Mouse (Mus musculus): ENCODE results near the gene 1810046K07Rik. TPM values are rescaled to one million over a fixed set of nuclear protein-coding genes. Genes with fewer than 3 reads are reported as not detected.

The 1810046K07Rik gene
- polyA plus RNA-seq, 1 experiment from 2014 or later: not detected

GRCm38 (mm10) chr9:51292674-51293073 is 36.0 kb downstream of the 1810046K07Rik start:
- Histone ChIP-seq H3K27me3 (ENCODE audit: control insufficient read depth, insufficient read depth, low read length) (no peaks in the 10 kb centered on the region), H3K36me3 (replicated peaks; ENCODE audit: control insufficient read depth, insufficient read depth, low read depth, low read length) (no peaks in the 10 kb centered on the region), H3K9me3 (replicated peaks; ENCODE audit: control insufficient read depth, low read length) (no peaks in the 10 kb centered on the region), H3K4me2 (ENCODE audit: low read depth, low read length) (no peak overlapping the region), H3K4me1 (ENCODE audit: control insufficient read depth, insufficient read depth, low read length) (no peaks in the 10 kb centered on the region; the same call in 1 of the 2 replicates), H3K27ac (replicated peaks; ENCODE audit: low read depth, low read length) (no peak overlapping the region), H3K9ac (replicated peaks; ENCODE audit: low read length) (no peak overlapping the region), H3K4me3 (ENCODE audit: low read depth, low read length) (no peak overlapping the region)
- ATAC-seq (replicated peaks; ENCODE audit: insufficient number of reproducible peaks, low FRiP score, low TSS enrichment, low read depth): no peak
- WGBS: 40% methylated on average over 4 of the region's 4 CpGs
- DNase-seq (ENCODE audit: low spot score): peak; percentile 90

GRCm38 (mm10) chr9:51290980-51291379 is 37.7 kb downstream of the 1810046K07Rik start:
- no peaks in the 10 kb centered on the region for H3K36me3 ChIP-seq (replicated peaks; ENCODE audit: control insufficient read depth, insufficient read depth, low read depth, low read length)
- WGBS: 72% methylated on average over 4 of the region's 4 CpGs
- no peak overlapping the region for H3K9ac ChIP-seq (replicated peaks; ENCODE audit: low read length)
- H3K4me2 ChIP-seq (ENCODE audit: low read depth, low read length): no peak overlapping the region
- DNase-seq (ENCODE audit: low spot score) (no peak), ATAC-seq (replicated peaks; ENCODE audit: insufficient number of reproducible peaks, low FRiP score, low TSS enrichment, low read depth) (no peak)
- no peaks in the 10 kb centered on the region; the same call in 1 of the 2 replicates for H3K4me1 ChIP-seq (ENCODE audit: control insufficient read depth, insufficient read depth, low read length)
- no peak overlapping the region for H3K27ac ChIP-seq (replicated peaks; ENCODE audit: low read depth, low read length)
- no peak overlapping the region for H3K4me3 ChIP-seq (ENCODE audit: low read depth, low read length)
- H3K9me3 ChIP-seq (replicated peaks; ENCODE audit: control insufficient read depth, low read length): no peaks in the 10 kb centered on the region
- H3K27me3 ChIP-seq (ENCODE audit: control insufficient read depth, insufficient read depth, low read length): no peaks in the 10 kb centered on the region

GRCm38 (mm10) chr9:51286079-51286478 is 42.6 kb downstream of the 1810046K07Rik start:
- H3K36me3 ChIP-seq (replicated peaks; ENCODE audit: control insufficient read depth, insufficient read depth, low read depth, low read length): no peaks in the 10 kb centered on the region
- no peak overlapping the region for H3K4me3 ChIP-seq (ENCODE audit: low read depth, low read length)
- H3K9ac ChIP-seq (replicated peaks; ENCODE audit: low read length): no peak overlapping the region
- WGBS: 63% methylated on average over 2 of the region's 2 CpGs
- H3K4me1 ChIP-seq (ENCODE audit: control insufficient read depth, insufficient read depth, low read length): no peaks in the 10 kb centered on the region
- no peak overlapping the region for H3K4me2 ChIP-seq (ENCODE audit: low read depth, low read length)
- no peaks in the 10 kb centered on the region for H3K9me3 ChIP-seq (replicated peaks; ENCODE audit: control insufficient read depth, low read length)
- H3K27ac ChIP-seq (replicated peaks; ENCODE audit: low read depth, low read length): no peak overlapping the region
- H3K27me3 ChIP-seq (ENCODE audit: control insufficient read depth, insufficient read depth, low read length): no peaks in the 10 kb centered on the region
- no peak for DNase-seq (ENCODE audit: low spot score)
- no peak for ATAC-seq (replicated peaks; ENCODE audit: insufficient number of reproducible peaks, low FRiP score, low TSS enrichment, low read depth)

- DNase-seq (ENCODE audit: low spot score): peak; percentile 89
- Histone ChIP-seq H3K36me3 (replicated peaks; ENCODE audit: control insufficient read depth, insufficient read depth, low read depth, low read length) (no peaks in the 10 kb centered on the region), H3K27me3 (ENCODE audit: control insufficient read depth, insufficient read depth, low read length) (no peaks in the 10 kb centered on the region), H3K27ac (replicated peaks; ENCODE audit: low read depth, low read length) (no peak within 1 kb of the TSS; the same call in 1 of the 2 replicates), H3K4me1 (ENCODE audit: control insufficient read depth, insufficient read depth, low read length) (no peaks in the 10 kb centered on the region; the same call in 1 of the 2 replicates), H3K4me2 (ENCODE audit: low read depth, low read length) (peak within 1 kb of the TSS; percentile 91), H3K4me3 (ENCODE audit: low read depth, low read length) (peak within 1 kb of the TSS; percentile 54), H3K9me3 (replicated peaks; ENCODE audit: control insufficient read depth, low read length) (no peaks in the 10 kb centered on the region), H3K9ac (replicated peaks; ENCODE audit: low read length) (peak within 1 kb of the TSS; percentile 68)
- WGBS: under 1% methylated on average over 53 of the region's 53 CpGs
- ATAC-seq (replicated peaks; ENCODE audit: insufficient number of reproducible peaks, low FRiP score, low TSS enrichment, low read depth): peak; percentile 98
Observed at GRCm38 (mm10) chr9:51278500-51279381, 50.0 kb downstream of the 1810046K07Rik start, which contains the start of gene Colca2. TSS of gene Colca2 (minus strand) at chr9:51278569.

GRCm38 (mm10) chr9:51277834-51278498 is 50.8 kb downstream of the 1810046K07Rik start:
- Histone ChIP-seq H3K27me3 (ENCODE audit: control insufficient read depth, insufficient read depth, low read length) (no peaks in the 10 kb centered on the region), H3K4me2 (ENCODE audit: low read depth, low read length) (peak overlapping the region; percentile 91), H3K27ac (replicated peaks; ENCODE audit: low read depth, low read length) (no peak overlapping the region; the same call in 1 of the 2 replicates), H3K36me3 (replicated peaks; ENCODE audit: control insufficient read depth, insufficient read depth, low read depth, low read length) (no peaks in the 10 kb centered on the region), H3K4me3 (ENCODE audit: low read depth, low read length) (peak overlapping the region; percentile 54), H3K9me3 (replicated peaks; ENCODE audit: control insufficient read depth, low read length) (no peaks in the 10 kb centered on the region), H3K4me1 (ENCODE audit: control insufficient read depth, insufficient read depth, low read length) (no peaks in the 10 kb centered on the region; the same call in 1 of the 2 replicates), H3K9ac (replicated peaks; ENCODE audit: low read length) (peak overlapping the region; percentile 68)
- peak; percentile 29; the same call in 1 of the 2 replicates for ATAC-seq (replicated peaks; ENCODE audit: insufficient number of reproducible peaks, low FRiP score, low TSS enrichment, low read depth)
- whole genome bisulfite sequencing: 22% methylated on average over 13 of the region's 13 CpGs
- DNase-seq (ENCODE audit: low spot score): peak; percentile 19

- H3K36me3 ChIP-seq (replicated peaks; ENCODE audit: control insufficient read depth, insufficient read depth, low read depth, low read length): no peaks in the 10 kb centered on the region
- no peak overlapping the region for H3K27ac ChIP-seq (replicated peaks; ENCODE audit: low read depth, low read length)
- H3K9ac ChIP-seq (replicated peaks; ENCODE audit: low read length): no peak overlapping the region
- no peak overlapping the region for H3K4me3 ChIP-seq (ENCODE audit: low read depth, low read length)
- H3K27me3 ChIP-seq (ENCODE audit: control insufficient read depth, insufficient read depth, low read length): no peaks in the 10 kb centered on the region
- no peaks in the 10 kb centered on the region for H3K9me3 ChIP-seq (replicated peaks; ENCODE audit: control insufficient read depth, low read length)
- WGBS: 17% methylated on average over 4 of the region's 4 CpGs
- DNase-seq (ENCODE audit: low spot score): no peak
- no peaks in the 10 kb centered on the region; the same call in 1 of the 2 replicates for H3K4me1 ChIP-seq (ENCODE audit: control insufficient read depth, insufficient read depth, low read length)
- no peak for ATAC-seq (replicated peaks; ENCODE audit: insufficient number of reproducible peaks, low FRiP score, low TSS enrichment, low read depth)
- no peak overlapping the region for H3K4me2 ChIP-seq (ENCODE audit: low read depth, low read length)
Observed at GRCm38 (mm10) chr9:51274678-51275077, 54.0 kb downstream of the 1810046K07Rik start.

GRCm38 (mm10) chr9:51273581-51274154 is 55.0 kb downstream of the 1810046K07Rik start:
- Histone ChIP-seq H3K9ac (replicated peaks; ENCODE audit: low read length) (no peak overlapping the region), H3K36me3 (replicated peaks; ENCODE audit: control insufficient read depth, insufficient read depth, low read depth, low read length) (no peaks in the 10 kb centered on the region), H3K4me2 (ENCODE audit: low read depth, low read length) (no peak overlapping the region), H3K4me1 (ENCODE audit: control insufficient read depth, insufficient read depth, low read length) (no peaks in the 10 kb centered on the region; the same call in 1 of the 2 replicates), H3K9me3 (replicated peaks; ENCODE audit: control insufficient read depth, low read length) (no peaks in the 10 kb centered on the region), H3K4me3 (ENCODE audit: low read depth, low read length) (no peak overlapping the region), H3K27ac (replicated peaks; ENCODE audit: low read depth, low read length) (no peak overlapping the region), H3K27me3 (ENCODE audit: control insufficient read depth, insufficient read depth, low read length) (no peaks in the 10 kb centered on the region)
- 67% methylated on average over 9 of the region's 9 CpGs for WGBS
- ATAC-seq (replicated peaks; ENCODE audit: insufficient number of reproducible peaks, low FRiP score, low TSS enrichment, low read depth) (no peak), DNase-seq (ENCODE audit: low spot score) (no peak)
